Mouse (Mus musculus): Measurements from ENCODE around the gene Shisa8.
A peak's percentile ranks its signal among the peaks of the same experiment; 100 is the strongest.

The Shisa8 gene

DNA sequence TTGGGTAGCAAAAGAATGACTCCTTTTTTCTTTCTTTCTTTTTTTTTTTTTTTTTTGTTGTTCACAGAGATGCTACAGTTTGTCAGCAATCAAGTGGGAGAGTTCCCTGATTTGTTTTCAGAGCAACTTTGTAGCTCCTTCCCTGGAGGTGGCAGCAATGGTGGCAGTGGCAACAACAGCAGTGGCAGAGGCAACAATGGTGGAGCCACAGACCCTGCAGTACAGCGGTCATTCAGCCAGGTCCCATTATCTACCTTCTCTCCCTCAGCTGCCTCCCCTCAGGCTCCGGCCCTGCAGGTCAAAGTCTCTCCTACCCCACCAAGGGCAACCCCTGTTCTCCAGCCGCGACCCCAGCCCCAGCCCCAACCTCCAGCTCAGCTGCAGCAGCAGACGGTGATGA is 42.9 kb downstream of the Shisa8 start:
- no peak for DNase-seq

DNA sequence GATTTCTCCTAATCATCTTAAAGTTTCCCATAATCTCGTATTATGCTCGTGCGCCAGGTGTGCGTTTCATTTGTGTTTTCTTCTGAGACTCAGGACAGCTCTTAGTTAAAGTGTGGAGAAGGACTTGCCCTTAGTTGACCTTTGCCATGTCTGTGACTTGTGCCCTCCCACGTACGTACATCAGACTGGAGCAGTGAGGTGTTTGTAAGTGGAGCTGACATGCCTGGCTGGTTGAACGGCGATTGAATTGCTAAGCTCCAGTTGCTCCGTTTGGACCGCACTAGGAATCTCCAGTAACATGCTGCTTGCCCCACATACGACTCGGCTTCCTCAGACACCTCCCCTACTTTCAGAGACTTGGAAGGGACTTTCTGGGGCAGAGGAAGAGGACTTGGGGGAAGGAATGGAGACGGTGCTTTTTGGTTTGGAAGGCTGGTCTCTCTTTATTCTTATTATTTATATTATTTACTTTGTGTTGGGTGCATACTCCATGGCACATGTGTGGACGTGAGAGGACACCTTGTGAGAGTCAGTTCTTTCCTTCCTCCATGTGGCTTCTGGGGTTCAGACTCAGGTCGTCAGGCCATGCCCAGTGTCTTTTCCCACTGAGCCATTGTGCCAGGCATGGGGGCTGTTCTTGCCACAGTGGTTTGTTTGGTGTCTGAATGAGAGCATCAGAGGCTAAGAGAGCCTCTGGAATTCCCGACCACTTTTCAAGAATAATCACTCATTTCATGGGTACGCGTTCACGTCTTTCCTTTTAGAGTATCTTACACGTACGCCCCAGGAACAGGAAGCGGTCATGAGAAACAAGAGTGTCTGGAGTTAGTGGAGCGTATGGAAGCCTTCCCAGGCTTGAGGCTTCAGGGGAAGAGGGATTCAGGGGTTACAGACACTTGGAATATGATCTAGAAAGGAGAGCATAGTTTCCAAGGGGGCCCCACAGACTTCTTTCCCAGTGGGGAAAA is 45.1 kb downstream of the Shisa8 start:
- no peak for DNase-seq

DNA sequence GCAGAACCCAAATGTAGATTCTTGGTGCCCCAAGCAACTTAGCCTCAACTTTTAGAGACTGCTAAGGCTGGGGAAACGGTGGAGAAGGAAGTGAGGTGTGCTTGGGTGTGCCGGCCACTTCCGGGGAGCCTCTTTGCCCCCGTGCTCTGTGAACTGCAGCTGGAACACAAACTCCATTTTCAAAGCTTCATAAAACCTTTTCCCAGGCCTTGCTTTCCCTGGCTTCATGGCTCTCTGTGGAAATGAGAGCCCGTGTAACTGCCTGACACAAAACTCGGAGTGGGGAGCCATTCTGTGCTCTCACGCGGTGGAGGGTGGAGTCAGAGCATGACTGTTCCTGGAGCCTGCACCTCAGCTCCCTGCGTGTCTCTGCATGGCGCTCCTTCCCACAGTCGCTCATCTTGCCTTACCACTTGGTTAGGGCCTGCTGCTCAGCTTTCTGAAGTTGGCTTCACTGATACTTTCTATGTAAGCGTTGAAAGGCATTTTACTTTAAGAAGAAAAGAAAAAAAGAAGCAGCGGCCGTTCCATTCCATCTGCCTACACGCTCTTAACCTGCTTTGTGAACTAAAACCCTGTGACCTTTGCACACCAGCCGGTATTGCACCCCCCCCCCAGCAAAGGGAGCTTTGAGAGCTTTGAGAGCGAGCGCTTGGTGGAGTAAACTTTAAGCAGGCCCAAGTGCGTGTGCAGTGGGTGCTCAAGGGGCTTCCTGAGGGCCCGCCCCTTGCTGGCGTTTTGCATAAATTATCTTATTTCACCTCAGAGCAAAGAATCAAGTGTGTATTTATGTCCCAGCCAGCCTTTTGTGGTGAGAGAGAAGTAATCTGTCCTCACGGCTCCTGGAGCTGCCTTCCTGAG is 46.1 kb downstream of the Shisa8 start:
- DNase-seq: peak; percentile 36

DNA sequence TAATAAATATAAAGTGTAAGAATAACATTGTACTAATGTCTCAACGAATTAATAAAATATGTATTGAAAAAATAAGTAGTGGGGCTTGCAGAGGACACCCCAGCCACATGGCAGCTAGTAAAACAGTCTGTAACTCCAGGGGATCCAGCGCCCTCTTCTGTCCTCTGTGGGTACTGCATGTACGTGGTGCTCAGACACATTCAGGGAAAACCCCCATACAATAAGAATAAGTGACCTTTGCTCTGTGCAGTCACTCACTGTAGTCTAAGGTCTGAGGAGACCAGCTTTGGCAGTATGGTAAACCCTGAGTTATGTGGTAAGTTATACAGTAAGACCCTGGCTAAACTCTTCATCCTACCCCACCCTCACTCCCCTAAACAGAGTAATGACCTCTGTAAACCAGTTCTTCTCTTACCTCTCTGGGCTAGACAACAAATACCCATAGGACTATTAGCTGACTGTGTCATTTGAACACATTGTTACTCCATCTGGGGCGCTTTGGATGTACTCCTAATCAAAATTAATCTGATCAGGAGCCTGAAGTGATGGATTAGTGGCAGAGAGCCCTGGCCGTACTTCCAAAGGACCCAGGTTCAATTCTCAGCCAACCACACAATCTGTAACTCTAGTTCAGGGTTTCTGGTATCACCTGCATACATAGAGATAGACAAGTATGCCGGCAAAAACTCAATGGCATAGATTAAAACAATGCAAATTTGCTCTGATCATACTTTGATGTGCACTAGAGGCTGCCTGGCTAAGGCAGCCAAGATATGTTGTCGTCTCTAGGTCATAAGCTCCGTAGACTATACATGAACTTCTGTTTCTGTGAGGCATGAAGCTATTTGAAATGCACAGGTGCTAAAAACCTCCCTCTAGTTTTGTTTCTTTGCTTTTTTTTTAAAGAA is 47.0 kb downstream of the Shisa8 start:
- DNase-seq: peak; percentile 89

DNA sequence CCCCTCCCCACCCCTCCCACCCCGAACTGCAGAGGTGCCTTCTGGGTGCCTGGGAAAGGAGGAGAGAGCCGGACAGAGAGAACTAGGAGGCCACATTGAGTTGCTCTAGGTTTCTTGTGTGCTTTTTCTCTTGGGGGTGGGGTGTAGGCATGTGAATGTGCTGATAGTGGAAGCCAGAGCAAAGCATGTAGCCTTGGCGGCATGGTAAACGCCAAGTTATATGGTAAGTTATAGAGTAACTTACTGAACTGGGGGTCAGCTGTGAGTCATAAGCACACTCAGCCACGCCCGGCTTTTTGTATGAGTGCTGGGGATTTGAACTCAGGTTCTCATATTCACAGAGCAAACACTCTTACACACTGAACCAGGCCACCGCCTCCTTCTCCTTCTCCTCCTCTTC is 48.1 kb downstream of the Shisa8 start:
- DNase-seq: peak; percentile 52

DNA sequence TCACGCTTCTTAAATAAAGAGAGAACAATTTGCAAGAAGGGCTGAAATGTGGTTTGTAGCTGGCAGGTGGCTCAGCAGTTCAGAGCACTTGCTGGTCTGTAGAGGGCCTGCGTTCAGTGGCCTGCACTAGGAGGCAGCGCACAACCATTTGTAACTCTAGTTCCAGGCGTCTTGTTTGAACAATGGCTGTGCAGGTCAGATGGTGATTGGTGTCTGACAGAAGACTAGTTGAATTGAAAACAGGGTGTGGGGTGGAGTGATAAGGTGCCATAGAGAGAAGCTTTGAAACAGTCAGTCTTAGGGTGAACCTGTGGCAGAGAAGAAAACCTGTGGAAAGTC is 48.6 kb downstream of the Shisa8 start:
- DNase-seq: peak; percentile 61

DNA sequence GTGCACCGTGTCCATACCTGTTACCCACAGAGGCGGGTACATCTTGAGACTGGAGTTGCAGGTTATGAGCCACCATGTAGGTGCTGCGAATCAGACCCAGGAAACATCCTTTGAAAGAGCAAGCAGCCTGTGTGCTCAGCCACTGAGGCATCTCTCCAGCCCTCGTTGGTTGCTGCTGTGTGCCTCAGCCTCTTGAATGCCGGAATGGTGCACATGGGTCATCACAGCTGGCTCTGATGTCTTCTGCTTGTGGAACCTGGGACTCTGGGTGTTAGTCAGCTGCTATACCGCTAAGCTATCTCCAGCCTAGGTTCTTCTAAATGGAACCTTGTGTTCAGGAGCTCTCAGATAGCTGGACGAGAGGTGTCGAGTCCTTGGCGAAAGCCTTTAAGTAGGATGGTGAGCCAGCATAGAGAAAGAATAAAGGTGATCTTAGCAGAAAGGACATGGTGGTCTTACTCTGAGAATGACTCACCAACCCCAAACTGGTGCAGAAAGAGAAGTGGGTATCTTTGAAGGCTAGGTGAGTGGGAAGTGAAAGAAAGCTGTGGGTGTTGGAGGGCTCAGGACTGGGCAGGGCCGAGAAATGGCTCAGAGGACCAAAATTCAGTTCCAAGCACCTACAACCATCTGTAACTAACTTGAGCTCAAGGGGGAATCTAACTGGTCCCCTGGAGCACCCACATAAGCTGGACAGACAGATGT is 49.1 kb downstream of the Shisa8 start:
- DNase-seq: no peak

DNA sequence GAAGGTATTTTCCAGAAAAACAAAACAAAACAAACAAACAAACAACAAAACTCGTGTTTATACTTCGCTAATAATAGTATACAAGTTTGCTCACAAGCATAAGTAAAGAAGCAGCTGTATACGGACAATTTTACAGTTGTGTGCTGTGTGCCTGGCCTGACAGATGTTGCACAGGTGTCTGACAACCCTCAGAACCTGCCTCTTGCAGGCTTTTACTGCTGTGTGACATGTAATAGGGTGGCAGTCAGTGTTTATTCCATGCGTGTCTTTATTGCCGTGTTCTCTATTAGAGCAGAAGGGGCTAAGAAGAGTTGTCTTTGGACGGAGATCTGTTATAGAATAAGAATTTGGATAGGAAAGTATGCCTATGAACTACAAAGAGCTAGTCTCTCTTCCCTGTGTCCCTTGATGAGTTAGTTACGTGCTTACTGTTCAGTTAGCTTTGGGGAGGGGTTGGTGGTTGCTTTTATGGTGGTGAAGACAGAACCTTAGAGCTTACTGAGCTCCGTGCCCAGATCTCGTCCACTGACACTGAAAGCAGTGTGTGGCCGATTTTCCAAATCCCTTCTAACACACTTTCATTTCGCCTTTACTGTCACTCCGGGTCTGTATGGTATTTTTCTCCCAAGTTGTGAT is 50.5 kb downstream of the Shisa8 start:
- DNase-seq: no peak

DNA sequence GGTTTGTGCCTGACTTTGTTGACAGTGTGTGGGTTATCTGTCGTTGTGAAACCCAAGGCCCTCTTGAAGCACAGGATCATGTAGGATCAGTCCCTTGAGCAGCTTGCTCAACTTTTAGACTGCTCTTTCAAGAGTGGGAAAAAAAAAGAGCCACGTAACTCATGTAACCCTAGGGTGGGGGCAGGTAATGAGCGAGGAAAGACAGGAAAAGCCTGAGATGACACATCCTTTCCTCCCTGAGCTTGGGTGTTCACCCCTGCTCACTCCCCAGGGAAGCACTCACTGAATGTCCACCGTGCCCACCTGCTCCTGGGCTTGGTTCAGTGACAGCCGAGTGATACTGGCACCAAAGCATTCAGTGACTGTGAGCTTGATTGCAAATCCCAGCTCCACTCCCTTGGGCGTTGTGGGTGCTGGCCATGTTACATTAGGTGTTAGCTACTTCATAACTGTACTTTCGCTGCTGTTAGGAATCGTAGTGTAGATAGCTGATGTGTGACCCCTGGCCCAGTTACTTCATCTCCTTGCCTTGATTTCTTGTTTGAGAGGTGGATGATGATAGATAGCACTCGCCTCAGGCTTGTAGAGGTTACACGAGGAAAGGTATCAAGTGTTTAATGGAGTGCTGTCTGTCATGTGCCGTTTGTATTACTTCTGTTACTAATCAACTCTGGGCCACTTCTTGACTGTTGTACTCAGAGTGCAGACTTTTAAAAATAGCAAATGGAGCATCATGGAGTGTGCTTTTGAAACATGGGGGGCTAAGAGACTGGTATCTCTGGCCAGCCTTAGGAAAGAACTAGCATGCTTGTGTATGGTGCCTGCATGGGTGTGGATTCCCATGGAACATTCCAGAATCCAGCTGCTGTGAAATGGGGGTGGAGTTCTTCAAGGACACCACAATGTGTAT is 51.6 kb downstream of the Shisa8 start:
- DNase-seq: no peak

DNA sequence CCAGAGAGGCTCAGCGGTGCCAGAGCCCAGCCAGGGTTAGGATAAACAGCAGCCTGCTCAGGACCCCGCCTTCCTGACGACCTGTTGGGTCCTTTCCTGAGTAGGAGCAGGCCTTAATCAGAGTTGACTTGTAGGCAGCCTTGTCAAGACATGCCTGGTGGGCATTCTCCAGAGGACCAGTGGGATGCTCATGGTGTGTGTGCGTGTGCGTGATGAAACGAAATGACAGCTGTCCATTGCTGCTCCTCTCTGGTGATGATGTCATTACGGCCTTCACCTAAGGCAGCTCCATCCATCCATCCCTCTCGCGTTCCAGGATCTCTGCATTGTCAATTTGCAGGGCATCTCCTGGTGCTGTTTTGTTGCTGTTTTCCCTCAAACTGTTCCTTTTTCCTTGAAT is 53.1 kb downstream of the Shisa8 start:
- DNase-seq: no peak

DNA sequence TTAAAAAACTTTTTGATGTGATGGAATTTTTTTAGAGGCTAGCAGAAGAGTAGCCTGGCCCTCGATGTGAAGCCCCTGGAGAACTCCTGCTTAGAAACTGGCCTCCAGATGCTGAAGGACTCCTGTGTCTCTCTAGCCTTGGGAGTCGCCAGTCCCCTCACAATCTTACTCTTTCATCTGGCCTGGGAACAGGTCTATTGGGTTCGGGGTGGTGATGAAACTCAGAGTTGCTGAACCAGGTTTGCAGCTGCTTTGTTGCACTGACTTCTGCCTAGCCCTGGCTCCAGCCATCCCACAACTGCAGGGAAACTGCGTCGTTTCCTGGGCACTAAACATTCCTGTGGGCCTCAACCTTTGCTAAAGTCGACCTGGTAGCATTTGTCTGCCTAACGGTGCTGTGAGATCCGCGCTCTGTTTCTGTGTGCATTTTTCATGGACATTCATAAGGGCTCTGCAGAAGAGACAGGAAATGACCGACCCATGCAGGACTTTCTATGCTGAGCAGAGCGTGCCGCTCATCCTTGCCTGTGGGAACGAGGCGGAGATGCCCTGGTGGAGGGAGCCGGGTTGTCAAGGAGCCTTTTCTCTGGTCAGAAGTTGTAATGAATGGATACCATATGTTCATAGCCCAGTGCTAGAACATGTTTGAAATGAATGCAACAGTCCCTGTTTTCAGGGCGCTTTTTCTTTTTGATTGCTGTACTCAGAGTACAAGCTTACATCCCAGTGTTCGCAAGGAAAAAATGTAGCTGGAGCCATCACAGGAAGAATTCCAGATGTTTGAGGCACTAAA is 54.2 kb downstream of the Shisa8 start:
- no peak for DNase-seq

DNA sequence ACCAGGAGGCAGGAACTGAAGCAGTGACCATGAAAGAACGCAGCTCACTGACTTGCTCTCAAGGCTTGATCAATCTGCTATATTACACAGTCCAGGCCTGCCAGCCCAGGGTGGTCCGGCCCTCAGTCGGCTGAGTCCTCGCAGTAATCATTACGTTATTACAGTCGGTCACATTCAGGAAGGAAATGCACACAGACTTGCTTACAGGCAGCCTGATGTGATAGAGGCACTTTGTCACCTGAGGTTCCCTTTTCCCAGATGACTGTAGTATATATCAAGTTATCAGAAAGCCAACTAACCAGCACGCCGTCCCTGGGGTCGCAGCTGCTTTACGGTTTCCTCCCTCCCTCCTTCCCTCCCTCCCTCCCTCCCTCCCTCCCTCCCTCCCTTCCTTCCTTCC is 55.7 kb downstream of the Shisa8 start:
- DNase-seq: no peak

DNA sequence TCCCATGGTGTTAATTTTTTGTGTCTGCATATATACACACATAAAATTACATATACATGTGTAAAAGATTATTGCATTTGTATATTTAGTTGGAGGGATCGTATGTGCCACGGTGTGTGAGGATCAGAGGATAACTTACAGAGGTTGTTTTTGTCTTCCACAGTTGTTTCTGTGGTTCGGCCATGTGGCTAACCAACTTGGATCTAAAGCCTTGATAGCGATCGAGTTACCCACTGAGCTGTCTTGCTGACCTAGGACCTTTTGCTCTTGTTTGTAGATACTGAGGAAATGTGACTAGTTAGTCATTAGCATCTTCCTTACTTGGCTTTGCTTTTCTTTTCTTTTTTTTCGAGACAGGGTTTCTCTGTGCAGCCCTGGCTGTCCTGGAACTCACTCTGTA is 56.3 kb downstream of the Shisa8 start:
- DNase-seq: no peak

All from liver (tissue).